Mouse (Mus musculus) forebrain, postnatal 0 days (tissue): ENCODE measurements around the gene Ulk1. TPM values are rescaled to one million over a fixed set of nuclear protein-coding genes. Genes with fewer than 3 reads are reported as not detected.

Source experiments
- ATAC-seq: fragments of 200-750 bp; cut with Nextera tagmentation; 2 replicates; pipeline ENCODE4 v1.8.0; 2017; ENCODE audit warnings: mild to moderate bottlenecking, moderate library complexity
- DNase-seq: peaks from one replicate; pipeline ENCODE4 v3.0.0-alpha.2; 2015
- H3K27ac ChIP-seq: fragments of 300-500 bp; sonication (generic); 2 replicates; pipeline ENCODE4 v1.5.1; 2014; ENCODE audit warnings: low read depth, mild to moderate bottlenecking, antibody characterized with exemption, low read length, moderate library complexity, mixed read lengths
- H3K27me3 ChIP-seq: fragments of 300-500 bp; sonication (generic); 2 replicates; pipeline ENCODE4 v1.6.1; 2014; ENCODE audit warnings: mild to moderate bottlenecking, low read length, mixed read lengths; ENCODE audit not compliant: insufficient read depth
- H3K36me3 ChIP-seq: fragments of 300-500 bp; sonication (generic); 2 replicates; pipeline ENCODE4 v1.6.1; 2014; ENCODE audit warnings: mild to moderate bottlenecking, moderate library complexity; ENCODE audit not compliant: insufficient read depth
- H3K4me1 ChIP-seq: fragments of 300-500 bp; sonication (generic); 2 replicates; pipeline ENCODE4 v1.6.1; 2014; ENCODE audit warnings: antibody characterized with exemption; ENCODE audit not compliant: insufficient read depth
- H3K4me2 ChIP-seq: fragments of 300-500 bp; sonication (generic); 2 replicates; pipeline ENCODE4 v1.6.1; 2014; ENCODE audit warnings: low read depth, mild to moderate bottlenecking, moderate library complexity
- H3K4me3 ChIP-seq: fragments of 300-500 bp; sonication (generic); 2 replicates; pipeline ENCODE4 v1.5.1; 2014; ENCODE audit warnings: low read depth, low read length, mixed read lengths
- H3K9ac ChIP-seq: fragments of 300-500 bp; sonication (generic); 2 replicates; pipeline ENCODE4 v1.6.1; 2014; ENCODE audit warnings: mild to moderate bottlenecking
- H3K9me3 ChIP-seq: fragments of 300-500 bp; sonication (generic); 2 replicates; pipeline ENCODE4 v1.6.1; 2016; ENCODE audit warnings: low read length
- CTCF ChIP-seq: sonication (generic); IDR thresholded peaks from 2 replicates; pipeline ENCODE4 v1.5.1; 2016; ENCODE audit warnings: antibody characterized with exemption, control low read depth, low read depth
- WGBS: fragments of 180-500 bp; shearing (Covaris S2); extraction: QIAGEN DNeasy Blood & Tissue Kit; methylation state at CpG from one replicate; pipeline ENCODE4 v1.1.7; 2014; 5-methylcytosine and 5-hydroxymethylcytosine counted together
- polyA plus RNA-seq: library from polyadenylated mRNA; unstranded; fragments of >200 nt; fragmentation: Nextera tagmentation; extraction: Ambion mirVana; gene quantifications from 2 replicates; pipeline ENCODE4 v1.2.1, GENCODE M21; 2015
- total RNA-seq: library from RNA; depleted of rRNA; stranded (reverse); fragments of >200 nt; gene quantifications from 2 replicates; pipeline ENCODE4 v1.2.3, GENCODE M21; 2014; rRNA removed

The Ulk1 gene
- total RNA-seq (49.8 and 65.9 TPM in 2 replicates), polyA plus RNA-seq (16.8 and 20.8 TPM in 2 replicates)

DNA sequence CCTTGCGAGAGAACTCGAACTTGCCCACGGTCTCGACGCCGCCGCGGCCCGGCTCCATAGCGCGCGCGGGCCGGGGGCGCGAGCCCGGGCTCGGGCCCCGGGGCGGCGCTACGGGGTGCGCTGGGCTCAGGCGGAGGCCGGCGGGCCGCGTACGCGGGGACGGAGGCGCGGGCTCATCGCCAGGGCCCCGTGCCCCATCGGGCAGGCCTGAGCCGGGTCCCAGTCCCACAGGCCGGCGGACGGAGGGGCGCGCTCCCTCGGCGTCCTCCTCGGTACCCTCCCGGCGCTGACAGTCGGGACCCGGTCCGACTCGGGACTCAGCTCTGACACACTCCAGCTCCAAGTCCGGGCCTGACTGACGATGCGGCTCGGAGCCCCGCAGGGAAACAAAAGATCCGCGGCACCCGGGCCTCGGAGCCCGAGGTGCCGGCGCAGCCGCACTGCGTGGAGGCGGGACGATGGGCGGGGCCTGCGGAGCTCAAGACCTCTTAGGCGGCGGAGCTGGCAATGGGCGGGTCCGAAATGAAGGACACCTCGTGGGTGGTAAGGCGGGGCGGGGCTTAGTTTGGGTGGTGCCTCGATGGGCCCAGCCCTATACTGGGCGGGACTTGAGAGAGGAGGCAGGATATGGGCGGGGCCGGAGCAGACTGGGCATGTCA lies at the start of gene Ulk1:
Gene Ulk1 (minus strand): TSS at position 431 of the 659 bp plus-strand sequence.
- Histone ChIP-seq H3K36me3 (peaks cover 9% of the 10 kb centered on the region), H3K4me1 (peaks cover 26% of the 10 kb centered on the region), H3K27ac (peak within 1 kb of the TSS; percentile 88), H3K27me3 (no peaks in the 10 kb centered on the region), H3K4me3 (peak within 1 kb of the TSS; percentile 98), H3K9ac (peak within 1 kb of the TSS; percentile 98), H3K9me3 (no peaks in the 10 kb centered on the region), H3K4me2 (peak within 1 kb of the TSS; percentile 96)
- no peak for TF ChIP-seq CTCF
- WGBS = 3% methylated on average over 76 of the region's 80 CpGs
- ATAC-seq (peak; percentile 97), DNase-seq (peak; percentile 99)

DNA sequence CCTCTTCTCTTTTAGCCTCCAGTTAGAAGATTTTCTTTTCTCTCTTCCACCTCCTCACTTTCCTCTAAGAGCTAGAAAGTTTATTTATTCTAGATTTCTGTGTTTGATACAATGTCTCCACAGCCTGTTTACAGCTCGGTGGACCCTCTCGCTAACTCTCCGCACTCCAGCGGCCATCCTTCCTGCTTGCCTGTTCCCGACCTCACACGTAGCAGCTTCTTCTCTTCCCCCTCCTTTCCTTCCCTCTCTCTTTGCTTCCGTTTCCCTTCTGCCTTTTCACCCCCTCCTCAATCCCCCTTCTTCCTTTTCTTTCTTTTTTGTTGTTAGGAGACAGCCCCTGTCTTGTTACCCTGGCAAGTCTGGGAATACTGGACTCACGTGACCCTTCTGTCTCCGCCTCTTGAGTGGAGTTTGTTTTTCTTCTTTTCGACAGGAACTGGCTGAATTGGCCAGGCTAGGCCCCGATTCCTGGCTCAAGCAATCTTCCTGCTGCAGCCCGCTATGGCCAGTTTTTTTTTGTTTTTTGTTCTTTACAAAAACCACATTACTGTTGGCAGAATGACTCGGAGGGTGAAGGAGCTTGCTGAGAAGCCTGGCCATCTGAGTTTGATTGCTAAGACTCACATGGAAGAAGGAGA lies 49.2 kb upstream of the Ulk1 start:
- peak overlapping the region; percentile 18; the same call in 1 of the 2 replicates for H3K4me3 ChIP-seq
- no peaks in the 10 kb centered on the region for H3K9me3 ChIP-seq
- peak; percentile 91 for ATAC-seq
- no peaks in the 10 kb centered on the region for H3K27me3 ChIP-seq
- H3K4me1 ChIP-seq = no peaks in the 10 kb centered on the region
- peak; percentile 54 for DNase-seq
- H3K9ac ChIP-seq = no peak overlapping the region
- peak overlapping the region; percentile 26; the same call in 1 of the 2 replicates for H3K4me2 ChIP-seq
- TF ChIP-seq CTCF = no peak
- peak overlapping the region; percentile 68 for H3K27ac ChIP-seq
- WGBS = 34% methylated on average over 13 of the region's 13 CpGs
- H3K36me3 ChIP-seq = no peaks in the 10 kb centered on the region

DNA sequence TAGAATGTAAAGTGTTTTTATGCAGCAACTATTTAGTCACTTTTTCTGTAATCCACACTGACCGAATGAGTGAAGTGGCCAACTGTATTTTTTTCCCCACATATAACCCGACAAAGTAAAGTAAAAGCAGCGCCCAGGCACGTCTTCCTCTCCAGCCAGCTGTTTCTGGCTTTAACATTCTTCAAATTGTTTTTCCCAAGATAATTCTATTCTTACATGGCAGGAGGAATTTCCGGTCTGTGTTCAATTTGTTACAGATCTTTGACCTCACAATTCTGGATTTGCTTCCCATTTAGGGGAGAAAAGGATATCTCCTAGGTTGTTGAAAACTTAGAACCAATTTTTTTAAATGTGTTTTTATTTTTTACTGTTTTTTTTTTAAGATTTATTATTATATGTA lies 47.2 kb upstream of the Ulk1 start:
- WGBS = 89% methylated on average over 5 of the region's 5 CpGs
- ATAC-seq = no peak
- no peaks in the 10 kb centered on the region for H3K27me3 ChIP-seq
- no peak overlapping the region for H3K9ac ChIP-seq
- DNase-seq = no peak
- no peak for TF ChIP-seq CTCF
- no peaks in the 10 kb centered on the region for H3K9me3 ChIP-seq
- H3K27ac ChIP-seq = no peak overlapping the region
- no peak overlapping the region for H3K4me3 ChIP-seq
- H3K4me1 ChIP-seq = no peaks in the 10 kb centered on the region
- no peaks in the 10 kb centered on the region for H3K36me3 ChIP-seq
- no peak overlapping the region for H3K4me2 ChIP-seq

DNA sequence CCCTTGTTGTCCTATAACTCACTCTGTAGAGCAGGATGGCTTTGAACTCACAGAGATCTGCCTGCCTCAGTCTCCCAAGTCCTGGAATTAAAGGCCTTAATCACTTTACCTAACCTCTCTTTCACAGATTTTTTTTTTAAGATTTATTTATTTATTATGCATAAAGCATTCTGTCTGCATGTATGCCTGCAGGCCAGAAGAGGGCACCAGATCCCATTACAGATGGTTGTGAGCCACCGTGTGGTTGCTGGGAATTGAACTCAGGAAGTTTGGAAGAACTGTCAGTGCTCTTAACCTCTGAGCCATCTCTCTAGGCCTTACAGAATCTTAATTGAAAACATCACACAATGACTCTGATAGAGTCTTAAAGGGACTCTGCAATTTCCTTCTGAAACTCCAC lies 43.1 kb upstream of the Ulk1 start:
- Histone ChIP-seq H3K4me2 (no peak overlapping the region), H3K27ac (no peak overlapping the region), H3K9ac (no peak overlapping the region), H3K27me3 (no peaks in the 10 kb centered on the region), H3K9me3 (no peaks in the 10 kb centered on the region), H3K4me1 (no peaks in the 10 kb centered on the region), H3K4me3 (no peak overlapping the region), H3K36me3 (no peaks in the 10 kb centered on the region)
- TF ChIP-seq CTCF = 0 out of 2 replicates have a peak, but pooled peaks have one; percentile 10
- ATAC-seq (no peak), DNase-seq (no peak)
- 94% methylated on average over 1 of the region's 1 CpGs for WGBS

DNA sequence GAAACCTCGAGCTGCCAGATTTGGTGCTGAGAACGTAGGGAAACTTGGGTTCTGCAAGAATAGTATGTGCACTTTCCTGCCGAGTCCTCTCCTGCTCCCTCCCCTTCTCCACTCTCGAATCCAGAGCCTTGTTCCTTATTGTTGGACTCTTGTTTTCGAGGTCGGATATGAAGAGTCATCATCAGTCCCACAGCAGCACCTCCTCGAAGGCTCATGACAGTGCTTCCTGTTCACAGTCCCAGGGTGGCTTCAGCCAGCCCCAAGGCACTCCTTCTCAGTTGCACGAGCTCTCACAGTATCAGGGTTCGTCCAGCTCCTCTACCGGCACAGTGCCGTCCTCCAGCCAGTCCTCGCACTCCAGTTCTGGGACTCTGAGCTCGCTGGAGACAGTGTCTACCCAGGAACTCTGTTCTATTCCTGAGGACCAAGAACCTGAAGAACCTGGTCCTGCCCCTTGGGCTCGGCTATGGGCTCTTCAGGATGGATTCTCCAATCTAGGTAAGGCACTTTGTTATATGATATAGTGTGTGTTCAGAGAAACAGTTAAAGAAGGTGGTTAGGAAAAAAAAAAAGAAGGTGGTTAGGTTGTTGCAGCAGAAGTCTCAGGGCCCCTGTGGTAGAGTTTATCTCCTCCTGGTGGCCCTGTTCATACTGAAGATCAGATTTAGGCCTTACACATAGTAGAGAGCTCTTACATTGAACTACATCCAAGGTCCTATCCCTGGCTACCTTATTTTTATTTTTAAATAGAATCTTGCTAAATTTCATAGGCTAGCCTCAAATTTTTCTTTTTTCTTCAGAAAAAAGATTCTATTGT lies 31.4 kb upstream of the Ulk1 start:
- H3K4me1 ChIP-seq = peaks cover 11% of the 10 kb centered on the region; the same call in 1 of the 2 replicates
- no peak overlapping the region for H3K27ac ChIP-seq
- no peaks in the 10 kb centered on the region for H3K36me3 ChIP-seq
- H3K9ac ChIP-seq = no peak overlapping the region
- H3K4me3 ChIP-seq = no peak overlapping the region
- no peak for ATAC-seq
- DNase-seq = no peak
- no peaks in the 10 kb centered on the region for H3K9me3 ChIP-seq
- TF ChIP-seq CTCF = no peak
- no peaks in the 10 kb centered on the region for H3K27me3 ChIP-seq
- 91% methylated on average over 14 of the region's 14 CpGs for WGBS
- H3K4me2 ChIP-seq = no peak overlapping the region

DNA sequence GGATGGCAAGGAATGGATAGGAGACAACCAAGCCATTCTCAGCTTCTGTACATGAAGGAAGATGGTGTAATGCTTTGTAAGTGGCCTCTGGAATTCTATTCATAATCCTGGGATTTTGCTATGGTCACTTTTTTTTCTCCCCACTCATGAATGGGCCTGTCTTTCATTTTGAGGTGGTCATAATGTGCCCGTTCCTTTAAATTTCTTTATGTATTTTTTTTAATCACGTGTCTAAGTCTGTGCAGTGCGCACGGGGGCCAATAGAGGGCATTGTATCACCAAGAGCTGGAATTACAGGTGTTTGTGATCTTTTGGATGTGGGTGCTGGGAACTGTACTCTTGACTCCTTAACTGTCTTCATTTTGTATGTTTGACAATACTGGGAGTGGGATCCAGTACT lies 30.6 kb upstream of the Ulk1 start:
- 10% methylated on average over 4 of the region's 4 CpGs for WGBS
- H3K4me2 ChIP-seq = peak overlapping the region; percentile 81
- peak; percentile 55 for TF ChIP-seq CTCF
- no peaks in the 10 kb centered on the region for H3K36me3 ChIP-seq
- DNase-seq = peak; percentile 17
- H3K9ac ChIP-seq = no peak overlapping the region
- H3K9me3 ChIP-seq = no peaks in the 10 kb centered on the region
- no peak for ATAC-seq
- peak overlapping the region; percentile 60 for H3K4me3 ChIP-seq
- H3K27me3 ChIP-seq = no peaks in the 10 kb centered on the region
- H3K27ac ChIP-seq = no peak overlapping the region
- peaks cover 11% of the 10 kb centered on the region; the same call in 1 of the 2 replicates for H3K4me1 ChIP-seq
